Mouse (Mus musculus) naive thymus-derived CD4-positive, alpha-beta T cell, adult 2 months (primary cell): ENCODE results near the gene Lima1.
A peak's percentile ranks its signal among the peaks of the same experiment; 100 is the strongest.

ENCODE experiments used
- DNase-seq: peaks from one replicate; pipeline ENCODE4 v3.0.0-alpha.2; 2011; ENCODE audit warnings: low read depth

The Lima1 gene

GRCm38 (mm10) chr15:99735631-99736030 is 139.6 kb downstream of the Lima1 start:
- DNase-seq: no peak

- no peak for DNase-seq
Measured at GRCm38 (mm10) chr15:99733186-99733585, 142.1 kb downstream of the Lima1 start.

GRCm38 (mm10) chr15:99731678-99732077 is 143.6 kb downstream of the Lima1 start:
- DNase-seq: no peak

- no peak for DNase-seq
Measured at GRCm38 (mm10) chr15:99731167-99731566, 144.1 kb downstream of the Lima1 start.

GRCm38 (mm10) chr15:99729056-99729783 is 146.0 kb downstream of the Lima1 start:
- peak; percentile 56 for DNase-seq
